In the genomic region with DNA sequence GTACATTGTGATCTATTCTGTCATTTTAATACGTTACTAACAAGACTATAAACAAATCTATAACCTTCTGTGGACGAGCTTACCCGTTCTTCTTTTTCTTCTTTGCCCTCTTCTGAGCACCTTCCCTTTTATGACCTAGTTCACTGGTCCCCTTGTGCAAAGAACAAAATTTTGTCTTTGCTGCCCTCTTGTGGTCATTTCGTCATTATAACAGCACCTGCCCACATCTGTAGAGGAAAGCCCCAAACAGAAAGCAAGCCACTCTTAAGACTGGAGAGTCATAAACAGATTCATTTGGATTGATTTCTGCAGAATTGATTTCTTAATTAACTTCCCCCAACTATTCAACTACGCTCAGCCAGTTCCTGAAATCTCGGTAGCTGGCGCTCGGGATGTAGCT, we compare ENCODE assay signal across 8 mouse cellular contexts.
DNase-seq lines count a peak whose midpoint lies in the region; ATAC-seq and TF ChIP-seq lines count a peak whose summit lies in the region.

No protein-coding gene starts in this region.

- no peak overlapping the region for H3K4me2 ChIP-seq in embryonic facial prominence, embryonic 11.5 days (ENCODE audit: low read depth, low read length)
- H3K4me2 ChIP-seq in hindbrain, embryonic 15.5 days: no peak overlapping the region
- no peak overlapping the region for H3K4me2 ChIP-seq in neural tube, embryonic 14.5 days (ENCODE audit: low read depth, low read length)

- H3K9ac ChIP-seq in embryonic facial prominence, embryonic 11.5 days (replicated peaks; ENCODE audit: low read length): no peak overlapping the region
- no peak overlapping the region for H3K9ac ChIP-seq in hindbrain, embryonic 15.5 days
- H3K9ac ChIP-seq in neural tube, embryonic 14.5 days (replicated peaks; ENCODE audit: low read depth, low read length): no peak overlapping the region

- TF ChIP-seq POLR2A in spleen, adult 2 months (IDR thresholded peaks at IDR 0.05; ENCODE audit: low read depth, low read length): no peak

- no peak overlapping the region for H3K27ac ChIP-seq in spleen, adult 2 months (ENCODE audit: insufficient read depth, low read length)
- H3K27ac ChIP-seq in embryonic facial prominence, embryonic 11.5 days (replicated peaks; ENCODE audit: low read depth, low read length): no peak overlapping the region
- H3K27ac ChIP-seq in hindbrain, embryonic 15.5 days (replicated peaks): no peak overlapping the region
- no peak overlapping the region for H3K27ac ChIP-seq in neural tube, embryonic 14.5 days (ENCODE audit: low read depth, low read length)

- no peak overlapping the region for H3K4me3 ChIP-seq in spleen, adult 2 months (ENCODE audit: extremely low read depth, insufficient read depth, insufficient read length)
- no peak overlapping the region for H3K4me3 ChIP-seq in embryonic facial prominence, embryonic 11.5 days (ENCODE audit: low read depth, low read length)
- H3K4me3 ChIP-seq in hindbrain, embryonic 15.5 days: no peak overlapping the region
- no peak overlapping the region for H3K4me3 ChIP-seq in neural tube, embryonic 14.5 days (ENCODE audit: low read depth, low read length)

- TF ChIP-seq CTCF in spleen, adult 2 months (IDR thresholded peaks at IDR 0.05; ENCODE audit: extremely low read depth, insufficient read depth, insufficient read length, insufficient replicate concordance): no peak

- no peaks in the 10 kb centered on the region for H3K9me3 ChIP-seq in embryonic facial prominence, embryonic 11.5 days (replicated peaks; ENCODE audit: control insufficient read depth, low read length)
- H3K9me3 ChIP-seq in hindbrain, embryonic 15.5 days: no peaks in the 10 kb centered on the region
- H3K9me3 ChIP-seq in neural tube, embryonic 14.5 days (ENCODE audit: control insufficient read depth, low read length): no peaks in the 10 kb centered on the region

- 22% methylated on average over 8 of the region's 8 CpGs for WGBS in spleen, adult 2 months
- WGBS in embryonic facial prominence, embryonic 11.5 days: 23% methylated on average over 8 of the region's 8 CpGs
- WGBS in hindbrain, embryonic 15.5 days: 22% methylated on average over 8 of the region's 8 CpGs
- 16% methylated on average over 8 of the region's 8 CpGs for WGBS in neural tube, embryonic 14.5 days

- intact Hi-C loops in left cerebral cortex, postnatal 14 days (cut with DNase I): loop anchor here (2.0 kb wide), 1 partner anchor 554 kb away; no protein-coding TSS in a partner anchor
- intact Hi-C loops in gastrocnemius, postnatal 14 days (cut with DNase I; ENCODE audit: low total_unique reads): no loop called here

- no peak for ATAC-seq in embryonic facial prominence, embryonic 11.5 days (replicated peaks; ENCODE audit: insufficient number of reproducible peaks, low FRiP score, low TSS enrichment, low read depth)
- ATAC-seq in hindbrain, embryonic 15.5 days (ENCODE audit: low FRiP score, low read depth): 0 out of 2 replicates have a peak, but pooled peaks have one; percentile 75
- ATAC-seq in neural tube, embryonic 14.5 days (ENCODE audit: low read depth): peak; percentile 79; the same call in 1 of the 2 replicates

- H3K4me1 ChIP-seq in spleen, adult 2 months (ENCODE audit: control insufficient read depth, insufficient read depth, insufficient read length): no peaks in the 10 kb centered on the region
- H3K4me1 ChIP-seq in embryonic facial prominence, embryonic 11.5 days (ENCODE audit: control insufficient read depth, insufficient read depth, low read length): no peaks in the 10 kb centered on the region
- H3K4me1 ChIP-seq in hindbrain, embryonic 15.5 days (replicated peaks): no peaks in the 10 kb centered on the region
- no peaks in the 10 kb centered on the region for H3K4me1 ChIP-seq in neural tube, embryonic 14.5 days (ENCODE audit: control insufficient read depth, insufficient read depth, low read length)

- no peaks in the 10 kb centered on the region for H3K27me3 ChIP-seq in spleen, adult 2 months (ENCODE audit: control insufficient read depth, insufficient read depth, low read length)
- H3K27me3 ChIP-seq in embryonic facial prominence, embryonic 11.5 days (ENCODE audit: control insufficient read depth, insufficient read depth, low read length): no peaks in the 10 kb centered on the region
- no peaks in the 10 kb centered on the region for H3K27me3 ChIP-seq in hindbrain, embryonic 15.5 days
- no peaks in the 10 kb centered on the region for H3K27me3 ChIP-seq in neural tube, embryonic 14.5 days (ENCODE audit: control insufficient read depth, insufficient read depth, low read length)

- no peaks in the 10 kb centered on the region for H3K36me3 ChIP-seq in spleen, adult 2 months (ENCODE audit: control insufficient read depth, insufficient read depth, low read length)
- H3K36me3 ChIP-seq in embryonic facial prominence, embryonic 11.5 days (replicated peaks; ENCODE audit: control insufficient read depth, insufficient read depth, low read depth, low read length): no peaks in the 10 kb centered on the region
- no peaks in the 10 kb centered on the region for H3K36me3 ChIP-seq in hindbrain, embryonic 15.5 days
- no peaks in the 10 kb centered on the region for H3K36me3 ChIP-seq in neural tube, embryonic 14.5 days (ENCODE audit: control insufficient read depth, insufficient read depth, low read length)

- peak; percentile 13 to 22 for DNase-seq in spleen, adult 2 months (ENCODE audit: low read depth in 1 of 2, low spot score in 2 of 2)
- no peak for DNase-seq in spleen, adult 12 weeks (ENCODE audit: low spot score)
- DNase-seq in ZHBTc4 (ENCODE audit: low read depth, low spot score): peak; percentile 81
- DNase-seq in embryonic facial prominence, embryonic 11.5 days (ENCODE audit: low spot score): peak; percentile 90
- peak; percentile 44 to 74 for DNase-seq in left cerebral cortex, postnatal 14 days (ENCODE audit: low spot score in 2 of 2)
- no peak for DNase-seq in gastrocnemius, postnatal 14 days

Comparison
In these comparisons a context has a peak if more than half of its experiments do, and no peak if none do; other contexts are left out.
1. DNase-seq: peak in spleen, adult 2 months (2 of 2), ZHBTc4 (single experiment), embryonic facial prominence, embryonic 11.5 days (single experiment) and left cerebral cortex, postnatal 14 days (2 of 2); none in spleen, adult 12 weeks (single experiment) and gastrocnemius, postnatal 14 days (single experiment).